Mouse (Mus musculus) hindbrain, embryonic 11.5 days (tissue): ENCODE data around the gene Cdc34. TPM values are rescaled to one million over a fixed set of nuclear protein-coding genes. Genes with fewer than 3 reads are reported as not detected.

ENCODE experiments used
- ATAC-seq: fragments of 200-750 bp; cut with Nextera tagmentation; 2 replicates; pipeline ENCODE4 v1.8.0; 2017; ENCODE audit warnings: mild to moderate bottlenecking, moderate TSS enrichment, moderate library complexity; ENCODE audit not compliant: low FRiP score
- DNase-seq: peaks from one replicate; pipeline ENCODE4 v3.0.0-alpha.2; 2015; ENCODE audit warnings: low spot score
- H3K27ac ChIP-seq: fragments of 300-500 bp; sonication (generic); 2 replicates; pipeline ENCODE4 v1.5.1; 2014; ENCODE audit warnings: mild to moderate bottlenecking, low read depth, low read length
- H3K27me3 ChIP-seq: fragments of 300-500 bp; sonication (generic); 2 replicates; pipeline ENCODE4 v1.6.1; 2014; ENCODE audit warnings: mild to moderate bottlenecking, low read length, moderate library complexity, mixed read lengths; ENCODE audit not compliant: control insufficient read depth, insufficient read depth
- H3K36me3 ChIP-seq: fragments of 300-500 bp; sonication (generic); 2 replicates; pipeline ENCODE4 v1.6.1; 2014; ENCODE audit warnings: mild to moderate bottlenecking, low read length, moderate library complexity, mixed read lengths; ENCODE audit not compliant: control insufficient read depth, insufficient read depth
- H3K4me1 ChIP-seq: fragments of 300-500 bp; sonication (generic); replicated peaks from 2 replicates; pipeline ENCODE4 v1.6.1; 2014; ENCODE audit warnings: low read length, mixed read lengths; ENCODE audit not compliant: control insufficient read depth, insufficient read depth
- H3K4me2 ChIP-seq: fragments of 300-500 bp; sonication (generic); replicated peaks from 2 replicates; pipeline ENCODE4 v1.6.1; 2014; ENCODE audit warnings: mild to moderate bottlenecking, low read depth, low read length
- H3K4me3 ChIP-seq: fragments of 300-500 bp; sonication (generic); 2 replicates; pipeline ENCODE4 v1.5.1; 2014; ENCODE audit warnings: low read depth, low read length
- H3K9ac ChIP-seq: fragments of 300-500 bp; sonication (generic); 2 replicates; pipeline ENCODE4 v1.6.1; 2014; ENCODE audit warnings: low read depth, low read length
- H3K9me3 ChIP-seq: fragments of 300-500 bp; sonication (generic); 2 replicates; pipeline ENCODE4 v1.6.1; 2016; ENCODE audit warnings: low read length; ENCODE audit not compliant: control insufficient read depth
- WGBS: fragments of 180-500 bp; shearing (Covaris S2); extraction: QIAGEN DNeasy Blood & Tissue Kit; methylation state at CpG from one replicate; pipeline ENCODE4 v1.1.7; 2014; 5-methylcytosine and 5-hydroxymethylcytosine counted together
- polyA plus RNA-seq: library from polyadenylated mRNA; unstranded; fragments of >200 nt; fragmentation: Nextera tagmentation; extraction: Ambion mirVana; gene quantifications from 2 replicates; pipeline ENCODE4 v1.2.1, GENCODE M21; 2014

Cdc34 gene
- polyA plus RNA-seq, 1 experiment from 2014 or later, result 153 TPM

GRCm38 (mm10) chr10:79668771-79669575, 13.0 kb upstream of the Cdc34 start, which contains the start of gene Tpgs1:
Tpgs1 (plus strand) TSS chr10:79669369.
- Histone ChIP-seq H3K27me3 (no peaks in the 10 kb centered on the region), H3K9ac (peak within 1 kb of the TSS; percentile 96), H3K27ac (peak within 1 kb of the TSS; percentile 95), H3K4me2 (peak within 1 kb of the TSS; percentile 91), H3K9me3 (no peaks in the 10 kb centered on the region), H3K4me3 (peak within 1 kb of the TSS; percentile 96), H3K4me1 (peaks cover 6% of the 10 kb centered on the region), H3K36me3 (no peaks in the 10 kb centered on the region)
- DNase-seq, result peak; percentile 93
- peak; percentile 81 for ATAC-seq
- WGBS, result under 1% methylated on average over 45 of the region's 45 CpGs

- peak overlapping the region; percentile 96 for H3K9ac ChIP-seq
- no peaks in the 10 kb centered on the region for H3K36me3 ChIP-seq
- H3K4me3 ChIP-seq, result peak overlapping the region; percentile 96
- ATAC-seq (peak; percentile 72), DNase-seq (peak; percentile 91)
- peak overlapping the region; percentile 95 for H3K27ac ChIP-seq
- peak overlapping the region; percentile 91 for H3K4me2 ChIP-seq
- no peaks in the 10 kb centered on the region for H3K27me3 ChIP-seq
- H3K4me1 ChIP-seq, result peaks cover 6% of the 10 kb centered on the region
- under 1% methylated on average over 47 of the region's 47 CpGs for WGBS
- no peaks in the 10 kb centered on the region for H3K9me3 ChIP-seq
Measured at GRCm38 (mm10) chr10:79669576-79670057, 12.4 kb upstream of the Cdc34 start.

- 37% methylated on average over 15 of the region's 15 CpGs for WGBS
- Histone ChIP-seq H3K4me2 (peak overlapping the region; percentile 91), H3K4me3 (peak overlapping the region; percentile 96), H3K27ac (peak overlapping the region; percentile 95; the same call in 1 of the 2 replicates), H3K4me1 (peaks cover 6% of the 10 kb centered on the region), H3K36me3 (no peaks in the 10 kb centered on the region), H3K9ac (peak overlapping the region; percentile 96), H3K9me3 (no peaks in the 10 kb centered on the region), H3K27me3 (no peaks in the 10 kb centered on the region)
- peak; percentile 36 for ATAC-seq
- DNase-seq, result no peak
Measured at GRCm38 (mm10) chr10:79670071-79670888, 11.7 kb upstream of the Cdc34 start.

GRCm38 (mm10) chr10:79671396-79672087, 10.5 kb upstream of the Cdc34 start:
- DNase-seq (no peak), ATAC-seq (no peak)
- no peaks in the 10 kb centered on the region for H3K9me3 ChIP-seq
- 0 out of 2 replicates have a peak, but pooled peaks cover 3% of the 10 kb centered on the region for H3K36me3 ChIP-seq
- no peak overlapping the region for H3K4me2 ChIP-seq
- peaks cover 6% of the 10 kb centered on the region for H3K4me1 ChIP-seq
- no peak overlapping the region for H3K27ac ChIP-seq
- H3K27me3 ChIP-seq, result no peaks in the 10 kb centered on the region
- no peak overlapping the region for H3K9ac ChIP-seq
- WGBS, result 68% methylated on average over 6 of the region's 6 CpGs
- no peak overlapping the region for H3K4me3 ChIP-seq

- WGBS, result 66% methylated on average over 3 of the region's 3 CpGs
- Histone ChIP-seq H3K36me3 (0 out of 2 replicates have a peak, but pooled peaks cover 3% of the 10 kb centered on the region), H3K9ac (no peak overlapping the region), H3K4me2 (no peak overlapping the region), H3K4me3 (no peak overlapping the region), H3K27ac (no peak overlapping the region), H3K4me1 (peaks cover 6% of the 10 kb centered on the region), H3K27me3 (no peaks in the 10 kb centered on the region), H3K9me3 (no peaks in the 10 kb centered on the region)
- ATAC-seq, result no peak
- no peak for DNase-seq
Measured at GRCm38 (mm10) chr10:79672088-79672455, 9.9 kb upstream of the Cdc34 start.

- 85% methylated on average over 3 of the region's 3 CpGs for WGBS
- DNase-seq (no peak), ATAC-seq (no peak)
- Histone ChIP-seq H3K4me3 (no peak overlapping the region), H3K9me3 (no peaks in the 10 kb centered on the region), H3K27ac (no peak overlapping the region), H3K9ac (no peak overlapping the region), H3K36me3 (0 out of 2 replicates have a peak, but pooled peaks cover 3% of the 10 kb centered on the region), H3K4me2 (no peak overlapping the region), H3K27me3 (no peaks in the 10 kb centered on the region), H3K4me1 (peaks cover 6% of the 10 kb centered on the region)
Measured at GRCm38 (mm10) chr10:79673054-79673453, 8.9 kb upstream of the Cdc34 start.

- H3K4me1 ChIP-seq, result peaks cover 4% of the 10 kb centered on the region
- no peak overlapping the region for H3K27ac ChIP-seq
- H3K27me3 ChIP-seq, result no peaks in the 10 kb centered on the region
- no peak for DNase-seq
- ATAC-seq, result no peak
- H3K9me3 ChIP-seq, result no peaks in the 10 kb centered on the region
- 0 out of 2 replicates have a peak, but pooled peaks cover 3% of the 10 kb centered on the region for H3K36me3 ChIP-seq
- no peak overlapping the region for H3K4me2 ChIP-seq
- WGBS, result 52% methylated on average over 43 of the region's 44 CpGs
- no peak overlapping the region for H3K4me3 ChIP-seq
- H3K9ac ChIP-seq, result no peak overlapping the region
Measured at GRCm38 (mm10) chr10:79675346-79676035, 6.5 kb upstream of the Cdc34 start.
